Mouse (Mus musculus): ENCODE data around the gene Sema4c.
"Not testable (repeated sequence)": the region's sequence is repeated elsewhere in the genome, so short reads cannot be mapped to it uniquely, and the experiment has no call there.

The Sema4c gene

GRCm38 (mm10) chr1:36555798-36556395, 2.3 kb downstream of the Sema4c start:
- peak; percentile 49 for DNase-seq

DNA sequence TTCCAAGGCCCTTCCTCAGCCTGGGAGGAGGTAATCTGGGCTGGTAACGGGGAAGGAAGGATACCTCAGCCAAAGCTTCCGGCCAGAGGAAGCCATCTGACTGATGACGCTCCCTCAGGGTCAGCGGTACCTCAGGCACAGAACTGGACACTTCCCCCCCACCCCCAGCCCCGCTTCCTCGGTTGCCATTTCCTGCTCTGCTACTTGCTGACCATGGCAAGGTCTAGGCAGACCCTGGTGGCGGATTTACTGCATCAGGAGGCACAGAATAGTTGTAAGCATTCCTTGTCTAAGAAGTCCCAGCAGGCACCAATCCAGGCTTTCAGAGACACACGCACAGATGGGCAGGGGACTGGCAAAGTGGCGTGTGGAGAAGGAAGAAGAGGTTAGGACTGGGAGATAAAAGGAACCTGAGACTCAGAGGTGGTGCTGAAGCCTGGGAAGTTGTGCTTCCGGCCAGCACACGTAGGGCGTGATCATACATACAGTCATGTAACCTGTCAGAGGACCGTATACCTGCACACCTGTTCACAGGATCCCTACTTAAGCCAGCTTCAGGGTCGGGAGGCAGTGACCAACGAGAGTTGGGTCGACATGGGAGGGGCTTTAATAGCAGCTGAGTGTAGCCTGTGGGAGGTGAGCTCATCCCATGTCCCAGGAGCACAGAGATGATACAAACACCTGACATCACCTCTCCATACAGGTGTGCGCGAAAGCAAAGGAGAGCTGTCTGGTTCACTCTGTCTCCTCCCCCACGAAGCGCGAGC, 3.3 kb downstream of the Sema4c start:
- DNase-seq, result no peak

GRCm38 (mm10) chr1:36552506-36552905, 5.6 kb downstream of the Sema4c start:
- no peak for DNase-seq

- DNase-seq, result no peak
Observed at GRCm38 (mm10) chr1:36551904-36552303, 6.2 kb downstream of the Sema4c start.

- DNase-seq, result no peak
Observed at GRCm38 (mm10) chr1:36550075-36550863, 7.9 kb downstream of the Sema4c start.

GRCm38 (mm10) chr1:36549491-36549890, 8.7 kb downstream of the Sema4c start:
- DNase-seq, result no peak

- DNase-seq, result no peak
Observed at GRCm38 (mm10) chr1:36548771-36549170, 9.4 kb downstream of the Sema4c start.

DNA sequence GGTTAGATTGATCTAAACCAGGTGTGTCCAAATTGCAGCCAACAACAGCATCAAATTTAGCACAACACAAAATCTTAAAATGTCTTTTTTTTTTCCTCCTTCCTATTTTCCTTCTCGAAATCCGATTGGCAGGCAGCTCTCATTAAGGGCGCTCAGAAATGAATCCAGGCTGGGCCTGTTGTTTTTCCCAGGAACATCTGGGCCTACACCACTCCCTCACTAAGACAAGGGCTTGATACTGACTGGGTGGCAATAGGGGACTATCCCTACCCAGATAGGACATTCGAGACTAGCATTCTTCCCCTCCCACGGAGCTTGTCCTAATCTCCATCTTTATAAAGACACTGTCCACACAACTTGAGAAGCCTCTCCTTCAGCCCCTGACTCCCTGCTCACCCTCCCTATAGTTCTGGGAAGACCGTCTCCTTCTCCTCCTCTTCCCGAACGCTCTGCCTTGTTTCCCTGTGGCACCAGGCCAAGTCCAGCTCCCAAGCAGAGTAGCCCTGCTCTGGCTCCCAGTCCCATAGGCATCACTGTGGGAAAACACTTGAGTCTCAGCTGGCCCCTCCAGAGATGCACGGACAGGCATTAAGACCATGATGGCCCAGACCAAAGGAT, 10.1 kb downstream of the Sema4c start:
- DNase-seq, result no peak

DNA sequence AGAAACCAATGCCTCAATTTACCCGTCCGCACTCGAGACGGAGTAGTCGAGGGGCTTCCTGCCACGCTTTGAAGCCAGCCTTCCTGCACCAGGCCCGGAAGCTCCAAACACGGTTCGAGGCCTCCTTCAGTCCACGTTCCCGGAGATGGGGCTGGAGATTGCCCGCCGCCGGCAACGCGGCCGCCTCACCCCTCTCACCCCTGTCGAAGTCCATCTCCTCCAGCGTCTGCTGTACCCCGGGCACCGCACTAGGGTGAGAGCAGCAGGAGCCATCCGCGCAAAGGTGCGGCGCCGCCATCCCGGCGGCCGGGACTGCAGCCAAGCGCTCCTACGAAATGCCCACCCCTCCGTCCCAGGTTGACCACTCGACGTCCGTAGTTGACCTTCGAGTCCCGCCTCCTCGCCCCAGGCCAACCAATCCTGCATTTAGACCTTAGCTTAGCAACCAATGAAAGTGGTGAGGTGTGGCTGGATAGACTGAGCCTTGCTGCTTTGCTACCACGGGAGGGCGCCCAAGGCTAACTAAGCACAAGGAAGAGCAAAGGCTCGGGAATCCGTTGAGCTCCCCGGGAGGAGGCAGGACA, 11.2 kb downstream of the Sema4c start, which contains the start of gene Ankrd39:
Ankrd39 (minus strand) TSS at position 558 of the 584 bp plus-strand sequence.
- peak; percentile 99 for DNase-seq

DNA sequence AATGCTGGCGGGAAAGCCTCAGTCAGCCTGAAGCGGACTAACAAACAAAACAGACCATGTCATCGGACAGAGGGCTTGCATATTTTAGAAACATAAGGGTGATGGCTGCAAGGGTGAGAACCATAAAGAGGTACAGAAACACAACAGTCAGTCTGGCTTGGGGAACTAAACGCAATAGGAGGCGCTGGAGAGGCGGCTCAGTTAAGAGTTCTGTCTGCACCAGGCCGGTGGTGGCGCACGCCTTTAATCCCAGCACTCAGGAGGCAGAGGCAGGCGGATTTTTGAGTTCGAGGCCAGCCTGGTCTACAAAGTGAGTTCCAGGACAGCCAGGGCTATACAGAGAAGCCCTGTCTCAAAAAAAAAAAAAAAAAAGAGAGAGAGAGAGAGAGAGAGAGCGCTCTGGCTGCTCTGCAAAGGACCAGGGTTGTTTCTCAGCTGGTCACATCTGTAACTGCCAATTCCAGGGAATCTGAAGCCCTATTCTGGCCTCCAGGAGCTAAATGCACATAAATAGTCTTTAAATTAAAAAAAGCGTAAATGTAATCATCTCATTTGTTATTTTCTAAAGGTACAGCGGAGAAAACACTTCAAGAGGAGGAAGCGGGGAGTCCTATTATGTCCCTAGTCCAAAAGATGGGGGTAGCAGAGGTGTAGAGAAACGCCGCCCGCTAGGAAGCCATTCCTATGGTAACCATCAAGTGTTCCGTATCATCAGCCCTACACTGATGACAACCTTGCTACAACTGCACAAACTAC, 12.1 kb downstream of the Sema4c start:
- DNase-seq, result no peak

- no peak for DNase-seq
Observed at GRCm38 (mm10) chr1:36545382-36545781, 12.8 kb downstream of the Sema4c start.

GRCm38 (mm10) chr1:36542925-36543324, 15.2 kb downstream of the Sema4c start:
- DNase-seq, result no peak

GRCm38 (mm10) chr1:36541844-36542243, 16.3 kb downstream of the Sema4c start:
- no peak for DNase-seq

DNA sequence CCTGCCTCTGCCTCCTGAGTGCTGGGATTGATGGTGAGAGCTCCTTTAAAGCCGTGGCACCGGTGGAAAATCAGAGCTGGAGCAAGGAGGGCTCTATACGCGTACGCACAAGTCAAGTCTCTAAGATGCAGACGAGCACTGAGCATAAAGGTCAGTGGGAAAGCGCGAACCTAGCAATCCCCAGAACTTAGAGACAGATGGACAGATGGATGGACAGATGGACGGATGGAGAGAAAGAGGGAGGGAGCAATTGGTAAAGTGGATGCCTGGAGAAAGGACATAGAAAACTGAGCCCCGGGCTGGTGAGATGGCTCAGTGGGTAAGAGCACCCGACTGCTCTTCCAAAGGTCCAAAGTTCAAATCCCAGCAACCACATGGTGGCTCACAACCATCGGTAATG, 17.3 kb downstream of the Sema4c start:
- no peak for DNase-seq

GRCm38 (mm10) chr1:36540132-36540531, 18.0 kb downstream of the Sema4c start:
- DNase-seq, result no peak

- DNase-seq, result no peak
Observed at GRCm38 (mm10) chr1:36539186-36539585, 19.0 kb downstream of the Sema4c start, which contains the start of gene Gm42417. Gene Gm42417 (minus strand): TSS chr1:36539429.

GRCm38 (mm10) chr1:36538727-36539126, 19.4 kb downstream of the Sema4c start:
- no peak for DNase-seq

GRCm38 (mm10) chr1:36536783-36537182, 21.4 kb downstream of the Sema4c start, which contains the start of gene Ankrd23:
Gene Ankrd23 (minus strand): TSS chr1:36536883.
- not testable (repeated sequence) for DNase-seq

DNA sequence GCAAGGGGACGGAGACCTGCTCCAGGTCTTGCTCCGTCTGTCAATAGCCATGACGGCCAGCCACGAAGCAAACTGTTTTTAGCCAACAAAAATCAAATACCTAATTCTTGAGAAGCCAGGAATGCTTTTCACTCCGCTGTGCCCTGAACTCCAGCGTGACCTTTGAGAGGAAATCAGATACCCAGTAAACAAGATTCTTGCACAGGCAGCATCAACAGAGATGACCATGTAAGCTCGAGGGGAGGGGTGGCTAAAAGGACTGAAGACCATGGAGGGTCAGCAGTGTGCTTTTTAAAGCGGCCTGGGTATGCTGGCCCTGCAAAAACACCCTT, 21.8 kb downstream of the Sema4c start:
- DNase-seq, result no peak

DNA sequence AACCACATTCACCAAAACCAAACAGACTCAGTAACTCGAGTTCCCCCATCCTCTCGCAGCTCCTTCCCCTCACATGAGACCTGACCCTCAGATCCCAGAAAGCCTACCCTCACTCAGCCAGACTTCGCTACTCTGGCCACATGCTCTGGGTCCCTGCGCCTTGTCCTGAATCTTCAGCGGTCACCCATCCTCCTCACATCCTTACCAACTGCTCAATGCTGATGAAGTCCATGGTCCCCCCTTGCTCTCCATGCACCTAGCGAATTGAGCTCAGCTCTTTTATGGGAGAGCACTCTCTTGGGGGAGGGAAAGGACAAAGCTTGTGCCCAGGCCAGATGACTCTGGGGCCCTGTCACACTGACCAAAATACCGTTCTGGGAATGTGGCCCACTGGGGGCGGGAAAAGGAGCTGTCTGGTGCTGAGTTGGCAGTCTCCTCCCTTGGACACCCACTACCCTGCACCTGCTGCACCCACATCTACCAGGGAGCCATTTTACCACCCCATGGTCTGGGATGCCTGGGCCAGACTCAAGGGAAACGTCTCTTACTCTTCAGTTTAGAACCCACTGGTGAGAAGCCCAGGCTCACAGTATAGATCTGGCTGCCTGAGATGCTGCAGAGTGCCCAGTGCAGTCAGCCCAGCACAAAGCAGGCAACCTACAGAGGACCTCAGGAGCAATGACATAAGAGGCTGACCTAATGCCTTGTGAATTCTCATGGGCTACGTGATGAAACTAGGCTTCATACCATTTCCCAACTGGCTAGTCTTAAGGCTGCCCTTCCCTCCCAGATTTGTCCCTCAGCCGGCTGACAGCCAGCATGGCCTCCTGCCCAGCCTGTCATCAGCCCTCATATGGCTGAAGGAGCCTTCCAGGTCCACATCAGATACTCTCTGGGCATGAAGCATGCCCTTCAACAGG, 22.4 kb downstream of the Sema4c start:
- no peak for DNase-seq

DNA sequence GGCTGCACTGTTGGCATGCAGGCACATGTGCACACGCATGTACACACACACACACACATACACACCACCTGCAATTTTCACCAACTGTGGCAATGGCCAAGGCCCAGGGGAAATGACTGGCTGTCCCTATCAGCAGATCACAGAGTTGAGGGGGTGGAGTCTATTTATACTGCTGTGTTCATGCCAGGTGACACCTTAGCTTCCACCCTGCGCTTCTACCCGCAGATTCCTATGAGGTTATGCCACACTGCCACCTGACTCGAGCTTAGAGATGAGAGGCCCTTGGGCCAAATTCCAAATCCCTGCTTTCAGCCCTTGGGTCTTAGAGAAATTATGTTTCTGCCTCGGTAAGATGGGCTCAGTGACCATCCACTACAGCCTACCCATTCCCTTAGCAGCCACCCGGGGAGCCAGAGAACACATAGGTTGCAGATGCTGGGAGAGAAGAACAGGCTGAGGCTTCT, 23.5 kb downstream of the Sema4c start:
- no peak for DNase-seq

All from layer of hippocampus, adult 9-11 months (tissue).